8 mouse cellular contexts compared by ENCODE assay signal in the genomic region with DNA sequence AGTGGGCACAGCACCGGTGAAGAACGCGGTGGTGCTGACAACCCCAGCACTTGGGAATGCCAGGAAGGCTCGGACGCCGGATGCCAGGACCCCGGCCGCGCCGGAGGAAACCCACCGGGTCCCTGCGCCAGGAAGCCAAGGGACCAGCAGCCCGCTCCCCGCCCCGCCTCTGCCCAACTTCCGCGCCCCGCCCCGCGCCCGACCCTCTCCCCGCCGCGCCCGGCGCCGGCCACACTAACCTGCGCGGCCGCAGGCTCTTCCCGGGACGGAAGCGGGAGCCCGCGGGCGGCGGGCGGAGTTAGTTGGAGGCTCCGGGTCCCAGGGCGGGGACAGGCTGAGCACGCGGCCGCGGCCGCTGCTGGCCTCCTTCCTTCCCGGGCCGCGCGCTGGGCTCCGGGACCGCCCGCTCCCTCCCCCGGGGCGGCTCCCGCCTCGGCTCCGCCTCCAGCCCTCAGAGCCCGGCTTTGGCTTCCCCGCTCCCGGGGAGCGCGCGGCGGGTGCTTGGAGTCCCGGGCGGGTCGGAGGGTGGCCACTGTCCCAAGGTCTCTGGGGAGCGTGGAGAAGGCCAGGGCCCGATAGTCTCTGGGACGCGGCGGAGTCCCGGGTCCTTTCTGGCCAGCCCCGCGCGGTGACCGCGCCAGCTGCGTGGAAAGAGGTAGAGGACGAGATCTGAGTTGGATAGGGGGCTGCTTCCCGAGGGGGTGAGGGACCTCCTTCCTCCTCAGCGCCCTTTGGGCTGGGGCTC. TPM values are rescaled to one million over a fixed set of nuclear protein-coding genes. Genes with fewer than 3 reads are reported as not detected.
DNase-seq lines count a peak whose midpoint lies in the region; ATAC-seq and TF ChIP-seq lines count a peak whose summit lies in the region.

Pam (minus strand) TSS at position 401 of the 745 bp plus-strand sequence.

- peak; percentile 89 for ATAC-seq in heart, embryonic 11.5 days (replicated peaks; ENCODE audit: insufficient number of reproducible peaks, low FRiP score, low TSS enrichment)
- peak; percentile 97 for ATAC-seq in kidney, embryonic 15.5 days (replicated peaks; ENCODE audit: low FRiP score)
- peak; percentile 84 for ATAC-seq in midbrain, postnatal 0 days (ENCODE audit: low FRiP score)

- TF ChIP-seq CTCF in brain, embryonic 14.5 days (IDR thresholded peaks at IDR 0.05; ENCODE audit: borderline replicate concordance, extremely low read depth, insufficient read depth, insufficient read length), result no peak
- no peak for TF ChIP-seq CTCF in midbrain, postnatal 0 days (IDR thresholded peaks at IDR 0.05)

- no peaks in the 10 kb centered on the region for H3K9me3 ChIP-seq in erythroblast, embryonic 14.5 days (ENCODE audit: control insufficient read depth, low read length)
- no peaks in the 10 kb centered on the region for H3K9me3 ChIP-seq in heart, embryonic 11.5 days (replicated peaks; ENCODE audit: control insufficient read depth, low read length)
- no peaks in the 10 kb centered on the region for H3K9me3 ChIP-seq in kidney, embryonic 15.5 days (replicated peaks)
- H3K9me3 ChIP-seq in midbrain, postnatal 0 days (ENCODE audit: low read length), result no peaks in the 10 kb centered on the region

- peak within 1 kb of the TSS; percentile 78 for H3K27ac ChIP-seq in heart, embryonic 11.5 days (ENCODE audit: low read depth, low read length)
- peak within 1 kb of the TSS; percentile 74 for H3K27ac ChIP-seq in kidney, embryonic 15.5 days
- peak within 1 kb of the TSS; percentile 85 for H3K27ac ChIP-seq in midbrain, postnatal 0 days (ENCODE audit: low read depth, low read length)

- WGBS in heart, embryonic 11.5 days (ENCODE audit: insufficient replicate concordance), result under 1% methylated on average over 52 of the region's 82 CpGs
- WGBS in kidney, embryonic 15.5 days, result under 1% methylated on average over 72 of the region's 82 CpGs
- under 1% methylated on average over 56 of the region's 82 CpGs for WGBS in midbrain, postnatal 0 days

- peaks cover 11% of the 10 kb centered on the region for H3K4me1 ChIP-seq in erythroblast, embryonic 14.5 days (ENCODE audit: control insufficient read depth)
- peaks cover 4% of the 10 kb centered on the region; the same call in 1 of the 2 replicates for H3K4me1 ChIP-seq in heart, embryonic 11.5 days (ENCODE audit: control insufficient read depth, insufficient read depth, low read length)
- H3K4me1 ChIP-seq in kidney, embryonic 15.5 days, result peaks cover 11% of the 10 kb centered on the region; the same call in 1 of the 2 replicates
- H3K4me1 ChIP-seq in midbrain, postnatal 0 days (ENCODE audit: insufficient read depth, low read length), result no peaks in the 10 kb centered on the region

- peak; percentile 3 to 5 for DNase-seq in B cell, adult 2 months
- peak; percentile 86 for DNase-seq in brain, embryonic 14.5 days (ENCODE audit: low read depth)
- peak; percentile 82 for DNase-seq in liver
- DNase-seq in midbrain, postnatal 0 days (ENCODE audit: low spot score), result peak; percentile 75
- peak; percentile 34 to 35 for DNase-seq in spleen, postnatal 14 days (ENCODE audit: low spot score in 2 of 2)

- H3K4me3 ChIP-seq in erythroblast, embryonic 14.5 days (replicated peaks), result peak within 1 kb of the TSS; percentile 66
- peak within 1 kb of the TSS; percentile 63 for H3K4me3 ChIP-seq in heart, embryonic 11.5 days (ENCODE audit: low read depth, low read length)
- peak within 1 kb of the TSS; percentile 68 for H3K4me3 ChIP-seq in kidney, embryonic 15.5 days (replicated peaks)
- peak within 1 kb of the TSS; percentile 85 for H3K4me3 ChIP-seq in midbrain, postnatal 0 days (ENCODE audit: low read depth, low read length)

- peak within 1 kb of the TSS; percentile 74 for H3K9ac ChIP-seq in heart, embryonic 11.5 days (ENCODE audit: low read depth, low read length)
- peak within 1 kb of the TSS; percentile 76 for H3K9ac ChIP-seq in kidney, embryonic 15.5 days
- H3K9ac ChIP-seq in midbrain, postnatal 0 days (replicated peaks; ENCODE audit: low read length, poor library complexity, severe bottlenecking), result peak within 1 kb of the TSS; percentile 87

- H3K4me2 ChIP-seq in heart, embryonic 11.5 days, result peak within 1 kb of the TSS; percentile 71
- H3K4me2 ChIP-seq in kidney, embryonic 15.5 days, result peak within 1 kb of the TSS; percentile 92
- peak within 1 kb of the TSS; percentile 88 for H3K4me2 ChIP-seq in midbrain, postnatal 0 days (ENCODE audit: low read depth, low read length, poor library complexity, severe bottlenecking)

- peaks cover 23% of the 10 kb centered on the region for H3K27me3 ChIP-seq in erythroblast, embryonic 14.5 days (ENCODE audit: control insufficient read depth)
- H3K27me3 ChIP-seq in heart, embryonic 11.5 days (ENCODE audit: control insufficient read depth, insufficient read depth, low read length), result no peaks in the 10 kb centered on the region
- H3K27me3 ChIP-seq in kidney, embryonic 15.5 days, result 0 out of 2 replicates have a peak, but pooled peaks cover 5% of the 10 kb centered on the region
- H3K27me3 ChIP-seq in midbrain, postnatal 0 days (ENCODE audit: insufficient read depth, low read length), result no peaks in the 10 kb centered on the region

- no peaks in the 10 kb centered on the region for H3K36me3 ChIP-seq in erythroblast, embryonic 14.5 days (ENCODE audit: control insufficient read depth)
- H3K36me3 ChIP-seq in heart, embryonic 11.5 days (ENCODE audit: control insufficient read depth, insufficient read depth, low read length), result no peaks in the 10 kb centered on the region
- H3K36me3 ChIP-seq in kidney, embryonic 15.5 days, result no peaks in the 10 kb centered on the region
- H3K36me3 ChIP-seq in midbrain, postnatal 0 days (ENCODE audit: insufficient read depth, low read length), result no peaks in the 10 kb centered on the region

- peak; percentile 59 for TF ChIP-seq POLR2A in brain, embryonic 14.5 days (IDR thresholded peaks at IDR 0.05; ENCODE audit: borderline replicate concordance, extremely low read depth, insufficient read depth, insufficient read length, poor library complexity, severe bottlenecking)

RNA-seq across cellular contexts. Expression of gene Pam, which starts in this region (rescaled TPM):
- 33.6 and 42.8 TPM in 2 replicates for polyA plus RNA-seq in brain, embryonic 14.5 days (2012; rRNA removed)
- 0.12 TPM in 1 of 2 replicates, not detected in the other for polyA plus RNA-seq in erythroblast, embryonic 14.5 days (2012)
- 258 and 317 TPM in 2 replicates for polyA plus RNA-seq in heart, embryonic 11.5 days (2014; fragmentation: Nextera tagmentation; extraction: Ambion mirVana)
- polyA plus RNA-seq in kidney, embryonic 15.5 days (2015; fragmentation: Nextera tagmentation; extraction: Ambion mirVana), result 29.3 and 30.7 TPM in 2 replicates
- 104 and 125 TPM in 2 replicates for total RNA-seq in midbrain, postnatal 0 days (2014; rRNA removed)
- polyA plus RNA-seq in midbrain, postnatal 0 days (2015; fragmentation: Nextera tagmentation; extraction: Ambion mirVana), result 38.8 and 46.6 TPM in 2 replicates

Comparison
In these comparisons a context has a peak if more than half of its experiments do, and no peak if none do; other contexts are left out.
1. Peak in every context shown above with its lines: DNase-seq, ATAC-seq, H3K4me3 ChIP-seq and H3K27ac ChIP-seq.
2. RNA of gene Pam (polyA plus RNA-seq): 258 to 317 TPM in heart, embryonic 11.5 days, 38.8 to 46.6 TPM in midbrain, postnatal 0 days, 33.6 to 42.8 TPM in brain, embryonic 14.5 days and 29.3 to 30.7 TPM in kidney, embryonic 15.5 days; 0.12 TPM in erythroblast, embryonic 14.5 days; every median in the first group is over 10 times any median in the second.
3. DNase-seq: peak in every context shown above with its lines; median percentile 86 in brain, embryonic 14.5 days; 82 in liver; 75 in midbrain, postnatal 0 days; 34 in spleen, postnatal 14 days; 4 in B cell, adult 2 months.